Mouse (Mus musculus) erythroblast, embryonic 14.5 days (primary cell): Measurements from ENCODE around the gene BC067074.

Source experiments
- GATA1 ChIP-seq: IDR thresholded peaks from 2 replicates; pipeline ENCODE4 v1.6.1; 2012; ENCODE audit warnings: low read length, inconsistent platforms, mixed read lengths
- TAL1 ChIP-seq: IDR thresholded peaks from 3 replicates; pipeline ENCODE4 v1.6.1; 2012; ENCODE audit warnings: low read length, inconsistent platforms, mixed read lengths

DNA sequence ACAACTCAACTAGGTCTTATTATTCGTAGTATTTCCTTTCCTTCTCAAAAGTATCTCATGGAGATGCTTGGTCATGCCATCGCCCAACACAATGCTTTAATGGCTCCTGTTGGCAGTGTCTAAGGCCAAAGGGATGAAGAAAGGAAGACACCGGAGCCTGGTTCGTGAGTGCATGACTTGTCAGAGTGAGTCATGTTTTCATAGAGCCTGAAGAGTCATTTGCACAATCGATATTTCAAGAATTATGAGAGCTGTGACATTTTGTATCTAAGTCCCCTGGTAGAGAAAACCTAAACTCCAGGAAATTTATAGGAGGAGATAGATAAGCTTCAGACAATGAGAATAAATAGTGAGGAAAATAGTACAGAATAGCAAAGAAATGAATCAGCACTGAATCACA is 33.7 kb upstream of the BC067074 start:
- TF ChIP-seq TAL1 (no peak), GATA1 (no peak)
